Mouse (Mus musculus) erythroblast, embryonic 14.5 days (primary cell): ENCODE data around the gene Arhgef25. TPM values are rescaled to one million over a fixed set of nuclear protein-coding genes. Genes with fewer than 3 reads are reported as not detected.

ENCODE experiments used
- H3K27me3 ChIP-seq: 2 replicates; pipeline ENCODE4 v1.6.1; 2012; ENCODE audit warnings: inconsistent platforms; ENCODE audit not compliant: control insufficient read depth
- H3K36me3 ChIP-seq: 2 replicates; pipeline ENCODE4 v1.6.1; 2012; ENCODE audit warnings: mild to moderate bottlenecking, inconsistent platforms; ENCODE audit not compliant: control insufficient read depth
- H3K4me1 ChIP-seq: 2 replicates; pipeline ENCODE4 v1.6.1; 2012; ENCODE audit warnings: inconsistent platforms; ENCODE audit not compliant: control insufficient read depth
- H3K4me3 ChIP-seq: replicated peaks from 2 replicates; pipeline ENCODE3; 2012; ENCODE audit warnings: moderate library complexity, mild to moderate bottlenecking, inconsistent platforms
- H3K9me3 ChIP-seq: 2 replicates; pipeline ENCODE4 v1.6.1; 2012; ENCODE audit warnings: low read length, inconsistent platforms, mixed read lengths; ENCODE audit not compliant: control insufficient read depth
- GATA1 ChIP-seq: IDR thresholded peaks from 2 replicates; pipeline ENCODE4 v1.6.1; 2012; ENCODE audit warnings: low read length, inconsistent platforms, mixed read lengths
- TAL1 ChIP-seq: IDR thresholded peaks from 3 replicates; pipeline ENCODE4 v1.6.1; 2012; ENCODE audit warnings: low read length, inconsistent platforms, mixed read lengths
- polyA plus RNA-seq: library from polyadenylated mRNA; stranded (reverse); fragments of >175 nt; gene quantifications from 2 replicates; pipeline ENCODE4 v1.2.3, GENCODE M21; 2012

Gene Arhgef25
- polyA plus RNA-seq, 1 experiment: 0.52 TPM

DNA sequence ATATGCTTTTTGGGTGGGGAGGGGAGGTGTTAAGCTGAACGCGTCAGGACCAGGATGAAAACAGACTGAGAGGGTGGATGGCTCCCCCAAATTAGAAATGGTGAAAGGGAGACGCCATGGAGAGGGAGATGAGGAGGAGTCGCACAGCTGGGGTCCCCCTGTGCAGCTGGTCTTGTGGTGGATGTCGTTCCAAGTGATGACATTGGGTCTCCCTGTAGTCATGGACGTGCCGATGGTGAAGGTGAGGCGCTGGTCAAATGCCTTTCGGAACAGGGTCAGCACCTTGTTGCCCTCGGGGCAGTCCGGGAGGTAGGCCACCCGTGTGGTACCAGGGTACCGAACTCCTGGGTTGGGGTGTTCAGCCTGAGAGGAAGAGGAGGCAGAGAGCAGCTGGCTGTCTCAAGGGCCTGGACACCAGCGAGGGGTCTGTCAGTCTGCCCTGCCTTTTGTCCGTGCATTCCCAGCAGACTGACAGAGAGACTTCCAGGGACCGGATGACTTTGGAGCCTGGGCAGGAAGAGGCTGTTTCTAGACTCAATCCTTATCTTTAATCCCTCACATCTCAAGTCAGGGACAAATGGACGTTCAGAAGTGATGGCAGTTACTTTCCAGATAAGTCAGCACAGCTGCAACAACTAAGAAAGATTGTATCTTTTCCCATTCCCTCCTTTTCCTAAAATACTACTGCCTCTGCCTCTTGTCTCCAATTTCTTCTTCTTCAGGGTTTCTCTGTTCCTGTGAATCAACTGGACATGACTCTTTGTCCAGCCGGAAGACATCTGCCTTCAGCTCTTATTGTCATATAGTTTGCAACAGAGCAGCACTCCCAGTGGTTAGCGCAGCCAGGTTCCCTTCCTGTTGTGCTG is 1.5 kb upstream of the Arhgef25 start:
- Histone ChIP-seq H3K36me3 (peaks cover 21% of the 10 kb centered on the region), H3K4me3 (no peak overlapping the region)
- TF ChIP-seq GATA1: no peak

DNA sequence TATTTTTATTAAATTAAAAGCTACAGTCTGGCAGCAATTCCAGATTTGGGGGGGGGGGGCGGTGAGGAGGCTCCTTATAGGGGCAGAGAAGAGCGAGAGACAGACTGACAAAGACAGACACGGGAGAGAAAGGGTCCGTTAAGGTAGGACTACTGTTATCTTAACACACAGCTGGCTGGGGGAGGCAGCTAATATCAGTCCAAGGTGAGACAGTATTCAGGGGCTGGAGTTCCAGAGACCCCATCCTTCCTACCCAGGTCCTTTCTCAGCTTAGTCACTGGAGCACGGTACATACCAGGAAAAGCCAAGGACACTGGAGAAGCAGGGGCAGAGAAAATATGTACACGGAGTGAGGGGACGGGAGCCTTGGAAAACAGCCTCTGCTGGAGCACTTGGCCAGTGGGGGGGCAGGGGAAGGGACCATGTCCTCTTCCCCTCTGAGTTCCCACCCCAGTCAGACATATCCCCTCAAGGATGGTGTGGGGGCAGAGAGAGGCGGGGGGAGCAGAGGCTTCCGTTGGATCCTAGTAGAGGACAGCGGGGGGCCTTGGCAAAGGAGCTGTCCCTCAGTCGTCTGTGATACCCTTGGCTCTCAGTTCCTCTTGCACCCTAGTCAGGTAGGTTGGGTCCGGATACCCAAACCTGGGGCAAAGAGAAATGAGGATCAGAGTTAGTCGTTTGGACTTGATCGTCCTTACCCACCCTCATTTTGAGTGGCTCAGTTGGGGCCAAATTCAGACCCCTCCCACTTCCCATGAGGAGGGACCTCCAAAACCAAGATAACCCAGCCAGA is 711 bp upstream of the Arhgef25 start:
- Histone ChIP-seq H3K27me3 (no peaks in the 10 kb centered on the region), H3K4me3 (peak overlapping the region; percentile 72), H3K4me1 (peaks cover 73% of the 10 kb centered on the region), H3K9me3 (peaks cover 6% of the 10 kb centered on the region; the same call in 1 of the 2 replicates), H3K36me3 (peaks cover 19% of the 10 kb centered on the region)
- no peak for TF ChIP-seq GATA1
- no peak for TF ChIP-seq TAL1

More for the DNA sequence above, 1.5 kb upstream of the Arhgef25 start:
- H3K4me1 ChIP-seq: peaks cover 81% of the 10 kb centered on the region
- no peaks in the 10 kb centered on the region for H3K27me3 ChIP-seq
- H3K9me3 ChIP-seq: peaks cover 6% of the 10 kb centered on the region; the same call in 1 of the 2 replicates

DNA sequence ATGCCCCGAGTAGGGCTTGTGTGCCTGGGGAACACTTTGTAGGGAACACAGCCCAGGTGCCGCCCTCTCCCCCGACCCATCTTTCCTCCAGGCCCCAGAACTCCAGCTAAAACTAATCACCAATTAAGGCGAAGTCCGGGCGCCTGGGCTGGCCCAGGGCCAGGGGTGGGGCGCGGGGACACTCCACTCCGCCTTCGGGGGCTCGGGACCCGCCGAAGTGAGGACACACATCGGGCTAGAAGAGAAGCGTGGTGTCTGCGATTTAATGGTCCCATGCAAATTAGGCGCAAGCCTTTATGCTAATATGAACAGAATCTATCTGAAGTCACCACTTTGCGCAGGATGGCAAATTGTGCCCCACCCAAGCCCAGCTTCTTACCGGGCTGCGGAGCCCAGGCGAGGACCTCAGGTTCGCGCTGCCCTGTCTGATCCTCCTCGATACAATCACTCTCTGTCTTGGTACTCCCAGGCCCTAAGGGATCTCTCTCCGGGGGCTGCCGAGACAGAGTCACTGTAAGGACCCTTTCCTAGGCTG is 700 bp downstream of the Arhgef25 start:
- H3K36me3 ChIP-seq: peaks cover 19% of the 10 kb centered on the region
- peaks cover 6% of the 10 kb centered on the region; the same call in 1 of the 2 replicates for H3K9me3 ChIP-seq
- peaks cover 65% of the 10 kb centered on the region for H3K4me1 ChIP-seq
- H3K4me3 ChIP-seq: peak overlapping the region; percentile 72
- no peaks in the 10 kb centered on the region; the same call in 1 of the 2 replicates for H3K27me3 ChIP-seq
- TF ChIP-seq GATA1 (no peak), TAL1 (no peak)

DNA sequence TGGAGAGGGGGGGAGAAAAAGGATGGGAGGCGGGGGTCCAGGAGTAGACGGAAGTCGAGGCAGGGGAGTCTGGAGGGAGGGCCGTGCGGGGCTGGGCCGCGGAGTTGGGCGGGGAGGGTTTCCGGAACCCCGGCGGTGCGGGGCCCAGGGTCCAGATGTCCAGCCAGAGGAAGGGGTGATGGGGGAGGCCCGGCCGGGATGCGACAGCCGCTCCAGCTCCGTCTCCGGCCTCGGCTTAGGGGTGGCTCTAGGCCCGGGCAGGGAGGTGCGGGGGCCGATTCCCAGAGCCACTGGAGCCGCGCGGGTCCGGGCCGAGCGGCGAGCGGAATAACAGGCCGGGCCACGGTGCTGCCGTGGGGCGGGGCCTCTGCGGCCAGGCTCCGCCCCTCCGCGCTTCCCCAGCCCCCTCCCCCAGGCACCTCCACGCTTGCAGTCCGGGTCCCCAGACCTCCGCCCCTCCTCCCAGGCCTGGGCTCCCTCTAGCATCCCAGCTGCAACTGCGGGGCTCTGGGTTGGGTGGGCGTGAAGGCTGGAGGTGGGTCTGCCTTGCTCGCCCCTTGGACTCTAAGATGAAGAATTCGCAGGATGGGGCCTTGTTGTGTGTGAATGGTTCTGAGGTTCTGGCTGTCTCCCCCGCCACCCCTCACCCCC is 1.3 kb downstream of the Arhgef25 start:
- peaks cover 19% of the 10 kb centered on the region for H3K36me3 ChIP-seq
- H3K9me3 ChIP-seq: peaks cover 6% of the 10 kb centered on the region; the same call in 1 of the 2 replicates
- TF ChIP-seq GATA1 (no peak), TAL1 (no peak)
- H3K27me3 ChIP-seq: peaks cover 2% of the 10 kb centered on the region; the same call in 1 of the 2 replicates
- peak overlapping the region; percentile 72 for H3K4me3 ChIP-seq
- H3K4me1 ChIP-seq: peaks cover 67% of the 10 kb centered on the region

DNA sequence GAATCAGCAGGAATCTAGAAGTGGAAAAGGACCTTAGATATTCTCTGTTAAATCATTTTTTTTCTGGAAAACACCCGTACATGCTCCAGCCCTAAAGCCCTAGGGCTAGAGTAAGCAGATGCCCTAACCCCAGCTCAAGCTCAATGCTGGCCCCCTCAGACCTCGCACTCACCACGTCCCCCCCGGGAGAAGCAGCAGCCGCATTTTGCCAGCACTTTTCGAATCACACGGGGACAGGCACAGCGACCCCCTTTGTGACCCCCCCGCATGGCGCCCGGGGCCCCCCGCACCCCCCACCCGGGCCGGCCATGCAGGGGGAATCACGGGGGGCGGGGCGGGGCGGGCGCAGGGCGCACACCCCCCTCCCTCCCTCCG is 1.8 kb downstream of the Arhgef25 start:
- Histone ChIP-seq H3K4me1 (peaks cover 65% of the 10 kb centered on the region), H3K27me3 (peaks cover 3% of the 10 kb centered on the region; the same call in 1 of the 2 replicates), H3K9me3 (peaks cover 6% of the 10 kb centered on the region; the same call in 1 of the 2 replicates), H3K4me3 (peak overlapping the region; percentile 72), H3K36me3 (peaks cover 19% of the 10 kb centered on the region)
- TF ChIP-seq TAL1 (no peak), GATA1 (no peak)

DNA sequence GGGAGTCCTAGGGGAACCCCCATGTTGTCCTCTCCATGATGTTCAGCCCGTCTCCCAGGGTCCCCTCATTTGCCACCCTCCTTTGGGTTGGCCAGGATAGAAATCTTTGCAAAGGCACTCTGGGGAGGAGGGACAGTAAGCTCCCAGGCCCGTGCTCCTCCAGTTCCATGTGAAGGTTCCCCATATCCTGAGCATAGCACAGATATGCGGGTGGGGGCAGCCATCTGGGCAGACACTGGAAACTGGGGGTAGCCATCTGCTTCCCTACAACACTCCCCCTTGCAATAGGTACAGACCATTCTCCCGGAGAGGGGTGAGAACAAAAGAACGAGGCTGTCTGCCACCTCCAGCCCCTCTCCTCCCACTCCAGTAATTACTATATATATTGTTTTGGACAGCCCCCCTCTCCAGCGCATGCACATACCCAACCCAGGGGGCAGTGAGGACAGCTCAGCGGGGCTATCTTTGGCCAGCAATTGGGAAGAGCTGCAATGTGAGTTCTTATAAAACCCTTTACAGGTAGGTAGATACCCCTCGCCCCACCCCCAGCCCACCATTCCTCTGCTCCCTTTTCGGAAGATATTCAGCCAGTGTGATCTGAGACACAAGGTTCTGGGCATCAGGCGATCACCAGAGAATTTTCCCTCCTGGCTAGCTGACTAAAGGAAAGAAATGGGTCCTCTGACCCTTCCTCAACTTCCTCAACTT is 2.4 kb downstream of the Arhgef25 start:
- Histone ChIP-seq H3K36me3 (peaks cover 13% of the 10 kb centered on the region), H3K4me1 (peaks cover 60% of the 10 kb centered on the region), H3K4me3 (no peak overlapping the region), H3K9me3 (peaks cover 6% of the 10 kb centered on the region; the same call in 1 of the 2 replicates), H3K27me3 (peaks cover 3% of the 10 kb centered on the region; the same call in 1 of the 2 replicates)
- TF ChIP-seq GATA1: no peak
- no peak for TF ChIP-seq TAL1

DNA sequence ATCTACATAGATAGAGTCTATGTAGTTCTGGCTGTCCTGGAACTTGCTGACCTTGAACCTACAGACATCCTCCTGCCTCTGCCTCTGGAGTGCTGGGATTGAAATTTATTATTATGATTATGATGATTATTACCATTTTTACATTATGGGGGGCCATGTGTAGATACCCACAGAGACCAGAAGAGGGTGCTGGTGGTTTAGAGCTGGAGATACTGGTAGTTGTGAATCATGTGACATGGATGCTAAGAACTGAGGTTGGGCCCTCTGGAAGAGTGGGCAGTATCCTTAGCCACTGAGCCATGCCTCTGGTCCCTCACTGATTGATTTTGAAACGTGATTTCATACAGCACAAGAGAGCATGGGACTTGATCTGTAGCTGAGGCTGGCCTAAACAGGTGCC is 3.4 kb downstream of the Arhgef25 start:
- H3K36me3 ChIP-seq: peaks cover 9% of the 10 kb centered on the region
- H3K4me3 ChIP-seq: no peak overlapping the region
- peaks cover 5% of the 10 kb centered on the region; the same call in 1 of the 2 replicates for H3K27me3 ChIP-seq
- peaks cover 6% of the 10 kb centered on the region; the same call in 1 of the 2 replicates for H3K9me3 ChIP-seq
- peaks cover 51% of the 10 kb centered on the region for H3K4me1 ChIP-seq
- TF ChIP-seq GATA1: no peak
- no peak for TF ChIP-seq TAL1

DNA sequence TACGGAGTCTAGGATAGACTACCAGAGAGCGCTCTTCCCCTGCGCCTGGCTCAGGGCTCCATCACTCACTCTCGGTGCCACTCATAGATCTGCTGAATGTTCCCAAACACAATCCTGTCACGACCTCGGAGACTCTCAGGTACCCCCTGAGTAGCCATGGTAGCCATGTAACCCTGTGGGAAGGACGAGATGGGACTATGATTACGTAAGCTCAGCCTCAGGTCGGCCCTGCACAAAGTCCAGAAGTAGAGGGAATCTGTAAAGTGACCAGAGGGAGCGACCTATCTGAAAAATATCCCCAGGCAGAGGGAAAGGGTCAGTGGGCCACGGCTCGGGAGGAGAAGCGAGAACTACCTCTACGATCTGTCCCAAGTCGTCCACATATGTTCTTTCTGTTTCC is 4.4 kb downstream of the Arhgef25 start:
- Histone ChIP-seq H3K36me3 (peaks cover 3% of the 10 kb centered on the region), H3K9me3 (peaks cover 6% of the 10 kb centered on the region; the same call in 1 of the 2 replicates), H3K4me3 (no peak overlapping the region), H3K4me1 (peaks cover 48% of the 10 kb centered on the region), H3K27me3 (peaks cover 14% of the 10 kb centered on the region)
- no peak for TF ChIP-seq TAL1
- no peak for TF ChIP-seq GATA1
